Mouse (Mus musculus): ENCODE data around the gene Pde9a.

DNA sequence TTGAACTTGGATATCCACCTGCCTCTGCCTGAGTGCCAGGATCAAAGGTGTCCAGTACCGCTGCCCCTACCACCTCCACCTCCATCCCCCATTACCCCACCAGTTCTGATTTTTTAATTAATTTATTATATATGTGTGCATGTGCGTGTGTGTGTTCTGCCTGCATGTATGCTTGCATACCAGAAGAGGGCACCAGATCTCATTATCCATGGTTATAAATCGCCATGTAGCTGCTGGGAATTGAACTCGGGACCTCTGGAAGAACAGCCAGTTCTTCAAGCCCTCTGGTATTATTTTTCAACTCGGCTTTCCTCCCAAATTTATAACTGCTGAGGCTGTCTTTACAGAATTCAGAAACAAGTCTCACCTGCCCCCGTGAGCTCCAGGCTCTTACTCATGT lies 124.9 kb downstream of the Pde9a start:
- TF ChIP-seq CTCF (IDR thresholded peaks at IDR 0.05; ENCODE audit: borderline replicate concordance, insufficient read depth, low read length), result no peak
- TF ChIP-seq POLR2A (IDR thresholded peaks at IDR 0.05; ENCODE audit: low read depth, low read length), result no peak
